In the genomic region with DNA sequence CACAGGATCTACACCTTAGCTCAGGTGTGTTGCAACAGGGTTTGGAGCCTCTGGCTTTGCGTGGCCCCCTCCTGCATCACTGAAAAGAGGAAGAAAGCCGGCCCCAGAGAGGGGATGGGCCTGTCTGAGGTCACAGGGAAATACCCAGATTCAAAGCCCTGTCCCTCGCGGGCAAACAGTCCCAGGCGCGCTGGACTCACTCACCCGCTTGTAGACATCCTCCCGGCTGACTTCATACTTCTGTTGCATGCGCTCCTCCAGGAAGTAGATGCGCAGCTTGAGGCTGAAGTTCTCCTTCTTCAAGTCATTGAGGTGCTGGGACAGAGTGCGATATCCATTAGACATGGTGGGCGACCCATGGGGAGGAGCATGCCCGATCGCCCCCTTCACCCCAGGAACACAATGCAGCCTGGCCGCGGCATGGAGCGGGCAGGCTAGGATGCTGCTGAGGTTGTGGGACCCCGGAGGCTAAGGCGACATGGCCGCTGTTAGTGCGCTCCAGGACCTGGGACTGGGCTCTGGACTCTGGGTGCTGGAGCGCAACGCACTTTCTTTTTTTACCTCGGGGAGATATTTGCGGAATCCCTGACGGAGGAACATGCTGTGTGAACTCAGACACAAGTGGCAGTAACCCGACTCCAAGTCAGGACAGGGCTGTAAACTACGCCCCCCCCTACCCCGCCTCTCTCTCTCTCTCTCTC, we compare ENCODE assay signal across 8 mouse cellular contexts.
DNase-seq lines count a peak whose midpoint lies in the region; ATAC-seq lines count a peak whose summit lies in the region.

No protein-coding gene starts in this region.

- H3K4me2 ChIP-seq in hindbrain, embryonic 12.5 days (replicated peaks) = peak overlapping the region; percentile 74

- no peak for ATAC-seq in erythroblast, adult 5-6 weeks (replicated peaks; ENCODE audit: low FRiP score, poor library complexity, severe bottlenecking)
- peak; percentile 48 for ATAC-seq in hindbrain, embryonic 12.5 days (ENCODE audit: low FRiP score)

- H3K36me3 ChIP-seq in erythroblast, embryonic 14.5 days (ENCODE audit: control insufficient read depth) = no peaks in the 10 kb centered on the region
- no peaks in the 10 kb centered on the region for H3K36me3 ChIP-seq in hindbrain, embryonic 12.5 days

- peak overlapping the region; percentile 43 for H3K4me3 ChIP-seq in erythroblast, embryonic 14.5 days (replicated peaks)
- H3K4me3 ChIP-seq in hindbrain, embryonic 12.5 days = peak overlapping the region; percentile 36

- H3K4me1 ChIP-seq in erythroblast, embryonic 14.5 days (ENCODE audit: control insufficient read depth) = no peaks in the 10 kb centered on the region
- H3K4me1 ChIP-seq in hindbrain, embryonic 12.5 days = peaks cover 17% of the 10 kb centered on the region

- no peak overlapping the region for H3K27ac ChIP-seq in hindbrain, embryonic 12.5 days

- H3K27me3 ChIP-seq in erythroblast, embryonic 14.5 days (ENCODE audit: control insufficient read depth) = peaks cover 23% of the 10 kb centered on the region
- peaks cover 40% of the 10 kb centered on the region for H3K27me3 ChIP-seq in hindbrain, embryonic 12.5 days

- under 1% methylated on average over 27 of the region's 29 CpGs for WGBS in hindbrain, embryonic 12.5 days

- intact Hi-C loops in left cerebral cortex, postnatal 25 days (cut with DNase I) = no loop called here

- DNase-seq in forelimb bud, embryonic 11.5 days (ENCODE audit: low read depth, low spot score) = peak; percentile 42
- peak; percentile 30 for DNase-seq in liver
- DNase-seq in monocyte, adult 2 months (ENCODE audit: low read depth in 1 of 2, low spot score in 2 of 2) = peak; percentile 30 to 59
- peak; percentile 3 to 14 for DNase-seq in thymus, postnatal 36 days
- DNase-seq in left cerebral cortex, postnatal 25 days (ENCODE audit: low spot score in 2 of 2) = no peak

- no peaks in the 10 kb centered on the region for H3K9me3 ChIP-seq in erythroblast, embryonic 14.5 days (ENCODE audit: control insufficient read depth, low read length)
- H3K9me3 ChIP-seq in hindbrain, embryonic 12.5 days (replicated peaks) = no peaks in the 10 kb centered on the region

- H3K9ac ChIP-seq in hindbrain, embryonic 12.5 days = peak overlapping the region; percentile 39

Comparison
In these comparisons a context has a peak if more than half of its experiments do, and no peak if none do; other contexts are left out.
1. DNase-seq: peak in forelimb bud, embryonic 11.5 days (single experiment), liver (single experiment), monocyte, adult 2 months (2 of 2) and thymus, postnatal 36 days (2 of 2); none in left cerebral cortex, postnatal 25 days (0 of 2).